Mouse (Mus musculus) neural tube, embryonic 11.5 days (tissue): Measurements from ENCODE around the gene Tnpo1. TPM values are rescaled to one million over a fixed set of nuclear protein-coding genes. Genes with fewer than 3 reads are reported as not detected.

Experiments
- ATAC-seq: fragments of 200-750 bp; cut with Nextera tagmentation; 2 replicates; pipeline ENCODE4 v1.8.0; 2017; ENCODE audit warnings: moderate number of reproducible peaks, mild to moderate bottlenecking, moderate TSS enrichment, moderate library complexity; ENCODE audit not compliant: insufficient read depth, low FRiP score, low TSS enrichment
- DNase-seq: peaks from one replicate; pipeline ENCODE4 v3.0.0-alpha.2; 2015; ENCODE audit warnings: low spot score
- H3K27ac ChIP-seq: fragments of 300-500 bp; sonication (generic); 2 replicates; pipeline ENCODE4 v1.5.1; 2014; ENCODE audit warnings: low read depth, mild to moderate bottlenecking, low read length
- H3K27me3 ChIP-seq: fragments of 300-500 bp; sonication (generic); 2 replicates; pipeline ENCODE4 v1.6.1; 2014; ENCODE audit warnings: mild to moderate bottlenecking, low read length, mixed read lengths; ENCODE audit not compliant: control insufficient read depth, insufficient read depth
- H3K36me3 ChIP-seq: fragments of 300-500 bp; sonication (generic); 2 replicates; pipeline ENCODE4 v1.6.1; 2014; ENCODE audit warnings: mild to moderate bottlenecking, low read length, moderate library complexity, mixed read lengths; ENCODE audit not compliant: control insufficient read depth, insufficient read depth
- H3K4me1 ChIP-seq: fragments of 300-500 bp; sonication (generic); 2 replicates; pipeline ENCODE4 v1.6.1; 2014; ENCODE audit warnings: low read length, mixed read lengths; ENCODE audit not compliant: control insufficient read depth, insufficient read depth
- H3K4me2 ChIP-seq: fragments of 300-500 bp; sonication (generic); 2 replicates; pipeline ENCODE4 v1.6.1; 2014; ENCODE audit warnings: low read depth, mild to moderate bottlenecking, moderate library complexity
- H3K4me3 ChIP-seq: fragments of 300-500 bp; sonication (generic); 2 replicates; pipeline ENCODE4 v1.5.1; 2014; ENCODE audit warnings: low read depth, low read length
- H3K9ac ChIP-seq: fragments of 300-500 bp; sonication (generic); 2 replicates; pipeline ENCODE4 v1.6.1; 2014; ENCODE audit warnings: mild to moderate bottlenecking, low read length
- H3K9me3 ChIP-seq: fragments of 300-500 bp; sonication (generic); 2 replicates; pipeline ENCODE4 v1.6.1; 2016; ENCODE audit warnings: low read length; ENCODE audit not compliant: control insufficient read depth
- WGBS: fragments of 180-500 bp; shearing (Covaris S2); extraction: QIAGEN DNeasy Blood & Tissue Kit; methylation state at CpG from one replicate; pipeline ENCODE4 v1.1.7; 2014; 5-methylcytosine and 5-hydroxymethylcytosine counted together
- polyA plus RNA-seq: library from polyadenylated mRNA; unstranded; fragments of >200 nt; fragmentation: Nextera tagmentation; extraction: Ambion mirVana; gene quantifications from 2 replicates; pipeline ENCODE4 v1.2.1, GENCODE M21; 2014

Gene Tnpo1
- polyA plus RNA-seq, 1 experiment from 2014 or later: 67.8 TPM

DNA sequence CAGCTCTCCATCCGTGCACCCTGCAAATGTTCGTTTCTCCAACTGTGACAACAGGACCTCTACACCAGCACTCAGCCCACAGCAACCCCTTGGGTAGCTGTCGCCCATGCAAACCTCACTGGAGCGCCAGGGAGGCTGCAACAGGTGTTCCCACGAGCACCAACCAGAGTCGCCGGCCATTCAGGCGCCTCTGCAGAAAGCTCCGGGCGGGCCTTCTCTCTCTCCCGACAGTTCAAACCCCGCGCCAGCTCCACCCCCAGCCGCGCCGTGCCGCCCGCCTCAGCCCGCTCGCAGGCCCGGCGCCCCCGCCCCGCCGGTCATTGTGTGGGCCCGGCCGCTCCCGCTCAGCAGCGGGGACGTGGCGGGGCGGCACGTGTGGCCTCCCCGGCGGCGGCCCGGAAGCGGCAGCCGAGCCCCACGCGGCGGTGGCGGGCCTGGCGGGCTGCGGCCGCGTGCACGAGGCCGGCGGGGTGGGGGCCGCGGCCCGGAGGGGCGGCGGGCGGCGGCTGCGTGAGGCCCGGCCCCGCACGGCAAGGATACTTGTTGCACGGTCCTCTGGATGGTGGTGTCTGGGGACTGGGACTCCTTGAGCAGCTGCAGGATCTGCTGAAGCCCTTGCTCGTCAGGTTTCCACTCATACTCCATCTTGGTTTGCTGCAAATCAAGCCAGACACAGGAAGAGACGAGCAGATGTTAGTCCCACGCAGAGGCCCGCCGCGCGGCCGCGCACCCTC is 35.9 kb downstream of the Tnpo1 start:
- no peaks in the 10 kb centered on the region for H3K27me3 ChIP-seq
- DNase-seq (peak; percentile 66), ATAC-seq (peak; percentile 68)
- peaks cover 4% of the 10 kb centered on the region; the same call in 1 of the 2 replicates for H3K36me3 ChIP-seq
- WGBS: 1% methylated on average over 71 of the region's 71 CpGs
- H3K4me2 ChIP-seq: peak overlapping the region; percentile 89
- H3K9ac ChIP-seq: peak overlapping the region; percentile 90
- H3K9me3 ChIP-seq: no peaks in the 10 kb centered on the region
- peak overlapping the region; percentile 79 for H3K4me3 ChIP-seq
- peaks cover 20% of the 10 kb centered on the region for H3K4me1 ChIP-seq
- H3K27ac ChIP-seq: peak overlapping the region; percentile 95

DNA sequence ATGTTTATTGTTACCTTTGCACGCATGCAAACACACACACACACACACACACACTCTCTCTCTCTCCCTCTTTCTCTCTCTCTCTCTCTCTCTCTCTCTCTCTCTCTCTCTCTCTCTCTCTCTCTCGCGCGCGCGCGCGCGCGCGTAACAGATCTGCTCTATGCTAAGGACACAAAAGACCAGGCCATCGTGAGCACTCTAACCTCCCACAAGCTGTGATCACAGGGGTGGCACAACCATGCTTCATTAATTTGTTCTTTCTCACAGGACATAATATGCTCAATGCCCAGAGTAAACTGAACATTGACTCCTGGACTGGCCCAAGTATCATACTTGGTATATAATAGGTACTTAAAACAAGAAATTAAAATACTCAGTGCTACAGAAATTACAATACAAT is 37.0 kb downstream of the Tnpo1 start:
- Histone ChIP-seq H3K4me1 (peaks cover 20% of the 10 kb centered on the region), H3K36me3 (peaks cover 5% of the 10 kb centered on the region), H3K27me3 (no peaks in the 10 kb centered on the region), H3K9ac (no peak overlapping the region), H3K9me3 (no peaks in the 10 kb centered on the region), H3K27ac (no peak overlapping the region), H3K4me3 (no peak overlapping the region), H3K4me2 (no peak overlapping the region)
- DNase-seq: peak; percentile 40
- no peak for ATAC-seq
- 61% methylated on average over 11 of the region's 12 CpGs for WGBS

DNA sequence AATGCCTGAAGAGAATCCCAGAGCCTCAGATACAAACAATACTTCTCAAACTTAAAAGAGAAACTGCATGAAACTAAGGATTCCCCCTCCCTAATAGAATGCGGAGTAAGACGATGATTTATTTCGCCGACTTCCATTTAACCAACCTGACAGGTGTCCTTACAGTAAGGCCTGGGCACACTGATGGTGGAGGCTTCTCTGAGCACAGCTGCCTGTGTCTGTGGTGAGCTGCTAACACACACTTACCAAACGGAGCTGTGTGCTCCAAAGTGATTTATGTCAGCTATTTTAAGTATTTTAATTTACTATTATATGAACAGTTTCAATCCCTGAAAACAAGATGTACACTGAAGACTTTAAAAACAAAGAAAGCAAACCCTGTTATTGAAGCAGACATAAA is 42.4 kb downstream of the Tnpo1 start:
- Histone ChIP-seq H3K27ac (no peak overlapping the region), H3K9me3 (no peaks in the 10 kb centered on the region), H3K36me3 (peaks cover 18% of the 10 kb centered on the region), H3K27me3 (no peaks in the 10 kb centered on the region), H3K4me1 (no peaks in the 10 kb centered on the region), H3K9ac (no peak overlapping the region), H3K4me2 (no peak overlapping the region), H3K4me3 (no peak overlapping the region)
- WGBS: 92% methylated on average over 5 of the region's 5 CpGs
- ATAC-seq (no peak), DNase-seq (no peak)

DNA sequence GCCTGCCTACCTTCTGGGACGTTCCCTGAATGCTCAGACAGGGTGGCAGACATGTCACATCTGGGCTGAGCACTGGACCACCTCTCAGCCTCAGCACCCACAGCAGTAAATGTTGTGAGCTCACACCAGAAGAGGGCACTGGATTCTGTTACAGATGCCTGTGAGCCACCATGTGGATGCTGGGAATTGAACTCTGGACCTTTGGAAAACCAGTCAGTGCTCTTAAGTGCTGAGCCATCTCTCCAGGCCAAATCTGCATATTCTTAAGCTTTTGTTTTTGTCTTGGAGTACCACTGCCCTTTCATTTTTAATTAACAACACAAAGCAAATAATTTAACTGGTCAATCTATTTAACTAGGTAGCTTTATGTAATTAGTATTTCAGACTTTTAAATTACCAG is 44.2 kb downstream of the Tnpo1 start:
- Histone ChIP-seq H3K9ac (no peak overlapping the region), H3K9me3 (no peaks in the 10 kb centered on the region), H3K4me1 (no peaks in the 10 kb centered on the region), H3K4me3 (no peak overlapping the region), H3K27me3 (no peaks in the 10 kb centered on the region), H3K27ac (no peak overlapping the region), H3K36me3 (peaks cover 19% of the 10 kb centered on the region), H3K4me2 (no peak overlapping the region)
- ATAC-seq: no peak
- 90% methylated on average over 1 of the region's 1 CpGs for WGBS
- no peak for DNase-seq

DNA sequence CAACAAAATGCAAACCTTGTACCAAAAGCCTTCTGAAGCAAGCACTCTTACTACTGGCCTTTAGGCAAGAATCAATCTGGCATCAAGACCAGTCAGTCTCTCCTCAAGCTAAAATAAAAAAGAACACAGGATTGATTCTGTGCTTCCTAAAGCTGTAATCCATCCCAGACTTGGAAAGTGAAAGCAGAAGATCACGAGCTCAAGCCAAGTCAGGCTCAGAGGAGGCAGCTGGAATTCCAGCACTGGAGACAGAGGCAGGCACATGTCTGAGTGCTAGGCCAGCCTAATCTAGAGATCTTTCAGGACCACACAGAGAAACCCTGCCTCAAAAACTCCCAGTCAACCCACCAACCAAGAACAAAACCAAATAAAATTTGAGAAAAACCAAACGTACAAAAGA is 45.8 kb downstream of the Tnpo1 start:
- peaks cover 18% of the 10 kb centered on the region for H3K36me3 ChIP-seq
- WGBS: 77% methylated on average over 2 of the region's 2 CpGs
- ATAC-seq: no peak

DNA sequence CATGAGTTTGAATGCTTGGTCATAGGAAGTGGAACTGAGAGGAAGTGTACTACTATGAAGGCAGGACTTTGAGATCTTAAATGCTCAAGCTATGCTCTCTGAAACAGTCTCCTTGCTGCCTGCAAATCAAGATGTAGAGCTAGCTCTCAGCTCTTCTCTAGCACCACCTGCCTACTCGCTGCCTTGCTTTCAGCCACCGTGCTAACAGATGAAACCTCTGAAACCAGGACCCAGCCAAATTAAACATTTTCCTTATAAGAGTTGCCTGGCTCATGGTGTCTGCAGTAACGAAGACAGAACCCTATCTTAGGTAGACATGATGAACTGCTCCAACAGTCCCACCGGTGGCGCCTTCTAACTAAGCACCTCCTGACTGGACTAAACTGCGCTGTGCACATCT is 46.8 kb downstream of the Tnpo1 start:
- WGBS: 94% methylated on average over 6 of the region's 6 CpGs
- no peaks in the 10 kb centered on the region for H3K9me3 ChIP-seq
- no peak overlapping the region for H3K4me2 ChIP-seq
- ATAC-seq: no peak
- H3K9ac ChIP-seq: no peak overlapping the region
- H3K27ac ChIP-seq: no peak overlapping the region
- no peak for DNase-seq
- H3K36me3 ChIP-seq: peaks cover 18% of the 10 kb centered on the region
- H3K27me3 ChIP-seq: no peaks in the 10 kb centered on the region
- no peaks in the 10 kb centered on the region for H3K4me1 ChIP-seq
- H3K4me3 ChIP-seq: no peak overlapping the region

More for the DNA sequence above, 45.8 kb downstream of the Tnpo1 start:
- H3K9me3 ChIP-seq: no peaks in the 10 kb centered on the region
- no peak overlapping the region for H3K9ac ChIP-seq
- DNase-seq: no peak
- no peaks in the 10 kb centered on the region for H3K27me3 ChIP-seq
- no peak overlapping the region for H3K4me3 ChIP-seq
- H3K27ac ChIP-seq: no peak overlapping the region
- no peaks in the 10 kb centered on the region for H3K4me1 ChIP-seq
- H3K4me2 ChIP-seq: no peak overlapping the region

DNA sequence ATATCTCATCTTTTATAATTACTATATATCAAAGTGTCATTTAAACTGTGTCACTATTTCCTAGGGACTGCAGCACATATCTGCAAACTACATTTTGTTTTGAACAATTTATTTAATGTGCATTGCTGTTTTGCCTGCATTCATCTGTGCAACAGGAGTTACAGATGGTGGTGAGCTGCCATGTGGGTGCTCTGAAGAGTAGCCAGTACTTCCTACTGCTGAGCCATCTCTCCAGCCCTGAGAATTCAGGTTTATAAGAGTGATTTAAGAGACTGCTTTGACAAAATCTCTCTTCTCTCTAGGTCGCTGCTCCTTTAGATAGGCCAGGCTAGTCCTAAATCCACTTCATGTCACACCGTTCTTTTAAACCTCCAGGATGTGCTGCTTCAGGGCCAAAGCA is 49.0 kb downstream of the Tnpo1 start:
- H3K4me1 ChIP-seq: no peaks in the 10 kb centered on the region
- peaks cover 9% of the 10 kb centered on the region for H3K36me3 ChIP-seq
- H3K4me3 ChIP-seq: no peak overlapping the region
- H3K9ac ChIP-seq: no peak overlapping the region
- no peak overlapping the region for H3K27ac ChIP-seq
- no peaks in the 10 kb centered on the region for H3K9me3 ChIP-seq
- no peaks in the 10 kb centered on the region for H3K27me3 ChIP-seq
- no peak for DNase-seq
- no peak for ATAC-seq
- no peak overlapping the region for H3K4me2 ChIP-seq
- 92% methylated on average over 2 of the region's 2 CpGs for WGBS

DNA sequence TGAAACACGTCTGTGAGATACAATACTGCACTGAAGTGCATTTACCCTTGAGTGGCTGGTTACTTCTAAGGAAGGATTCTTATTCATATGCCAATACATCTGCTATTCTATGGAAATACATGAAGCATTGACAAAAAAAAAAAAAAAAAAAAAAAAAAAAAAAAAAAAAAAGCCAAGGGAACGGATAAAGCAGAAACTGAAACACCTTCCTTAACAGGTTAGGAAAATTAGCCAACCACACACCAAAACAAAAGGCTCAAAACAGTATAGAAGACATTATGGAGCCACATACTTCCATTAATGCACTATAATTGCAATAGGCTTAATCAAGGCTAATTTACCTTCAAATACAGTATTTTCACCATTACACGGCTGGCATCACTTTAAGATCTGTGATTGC is 51.5 kb downstream of the Tnpo1 start:
- no peak for ATAC-seq
- WGBS: 84% methylated on average over 3 of the region's 3 CpGs
- Histone ChIP-seq H3K36me3 (peaks cover 10% of the 10 kb centered on the region; the same call in 1 of the 2 replicates), H3K27ac (no peak overlapping the region), H3K4me2 (no peak overlapping the region), H3K4me1 (no peaks in the 10 kb centered on the region), H3K9ac (no peak overlapping the region), H3K27me3 (no peaks in the 10 kb centered on the region), H3K4me3 (no peak overlapping the region), H3K9me3 (no peaks in the 10 kb centered on the region)
- DNase-seq: no peak

DNA sequence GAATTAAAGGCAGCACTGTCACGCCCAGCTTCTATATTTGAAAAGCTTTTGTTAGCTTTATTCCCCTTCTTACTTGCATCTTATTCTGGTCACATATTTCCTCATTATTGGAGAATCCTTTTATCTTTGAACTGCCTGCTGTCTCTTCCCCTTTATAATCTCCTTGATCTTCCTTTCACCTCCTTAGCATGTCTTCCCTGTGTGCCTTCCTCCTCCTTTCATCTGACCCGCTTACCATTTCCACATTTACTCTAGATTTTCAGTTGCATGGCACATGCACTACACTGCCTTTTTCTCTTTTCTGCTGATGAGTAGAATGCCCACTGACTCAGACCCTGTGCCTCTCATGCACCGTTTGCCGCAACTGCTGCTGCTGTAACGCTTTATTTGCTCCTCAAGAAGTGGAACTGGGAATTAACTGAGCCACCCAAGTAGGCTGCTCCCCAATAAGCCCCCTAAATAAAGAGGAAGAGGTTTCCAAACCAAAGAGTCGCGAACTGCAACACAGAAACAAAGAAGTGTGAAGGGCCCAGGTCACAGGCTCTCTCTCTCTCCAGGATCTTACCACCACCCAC is 53.8 kb downstream of the Tnpo1 start:
- H3K27me3 ChIP-seq: no peaks in the 10 kb centered on the region
- no peak overlapping the region for H3K27ac ChIP-seq
- ATAC-seq (no peak), DNase-seq (no peak)
- H3K36me3 ChIP-seq: peaks cover 17% of the 10 kb centered on the region
- H3K9me3 ChIP-seq: no peaks in the 10 kb centered on the region
- H3K4me3 ChIP-seq: no peak overlapping the region
- no peak overlapping the region for H3K9ac ChIP-seq
- no peak overlapping the region for H3K4me2 ChIP-seq
- no peaks in the 10 kb centered on the region for H3K4me1 ChIP-seq
- 82% methylated on average over 7 of the region's 7 CpGs for WGBS
